Mouse (Mus musculus) adrenal gland, adult 18-20 months (tissue): Measurements from ENCODE around the gene Rtkn2. TPM values are rescaled to one million over a fixed set of nuclear protein-coding genes. Genes with fewer than 3 reads are reported as not detected.

Experiments used
- DNase-seq, 2 experiments: peaks; one replicate each; pipeline ENCODE4 v3.0.0; 2021 to 2022; ENCODE audit warnings: low spot score in 2 of 2
- total RNA-seq, 2 experiments: library from RNA; stranded (reverse); gene quantifications; 1 replicate in 1 of 2; 2 replicates in 1 of 2; pipeline ENCODE4 v1.2.3; 2021

The Rtkn2 gene
- total RNA-seq, 2 experiments from 2014 or later, result 0.13 to 0.27 TPM

DNA sequence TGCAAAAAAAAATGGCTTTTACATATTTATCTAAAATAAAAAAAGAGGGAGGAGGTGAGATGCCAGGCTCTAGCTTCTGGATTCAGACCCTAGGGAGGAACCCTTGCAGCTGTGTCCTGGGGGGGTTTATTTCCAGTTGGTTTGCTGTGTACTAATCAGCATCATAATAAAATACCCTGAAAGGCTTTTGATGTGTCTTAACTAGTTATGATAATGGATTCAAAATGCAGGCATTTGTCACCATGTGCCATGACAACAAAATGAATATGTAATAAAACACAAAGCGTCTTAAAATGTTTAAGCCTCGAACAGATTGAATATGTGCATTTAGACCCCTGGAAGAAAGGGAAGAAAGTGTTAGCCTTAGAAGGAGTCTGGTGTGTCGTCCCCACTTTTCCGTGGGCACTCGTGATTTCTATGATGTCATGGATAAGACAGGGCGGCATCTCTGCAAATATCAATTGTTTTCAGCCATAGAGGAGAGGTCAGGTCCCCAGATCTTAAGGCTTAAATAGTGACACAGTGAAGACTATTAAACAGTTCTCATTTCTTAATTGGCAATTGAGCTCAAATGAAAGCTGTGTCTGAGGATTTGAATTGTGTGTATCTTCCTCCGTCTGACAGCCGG, 59.7 kb downstream of the Rtkn2 start:
- DNase-seq, result no peak

DNA sequence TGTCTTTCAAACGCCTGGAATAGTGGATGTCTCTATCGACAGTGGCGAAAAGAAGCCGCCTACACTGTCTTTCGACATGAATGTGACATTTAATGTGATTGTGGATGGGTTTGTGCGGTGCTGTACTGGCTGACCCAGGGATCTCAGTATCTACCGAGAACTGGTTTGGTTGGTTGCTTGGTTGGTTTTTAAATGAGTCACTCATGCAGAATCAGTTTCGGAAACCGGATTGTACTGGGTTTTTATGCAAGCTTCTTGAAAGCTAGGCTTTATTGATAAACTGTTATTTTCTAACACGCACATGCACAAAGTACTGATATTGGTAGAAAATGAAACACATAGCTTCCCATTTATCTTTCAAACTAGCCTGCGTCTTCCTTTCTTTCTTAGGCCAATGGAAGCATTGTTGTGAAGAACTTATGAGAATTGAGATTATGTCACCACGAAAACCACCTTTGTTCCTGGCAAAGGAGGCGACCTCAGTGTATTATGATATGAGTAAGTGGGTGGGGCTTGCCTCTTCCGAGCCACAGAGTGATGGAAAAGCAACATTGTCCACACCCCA, 60.4 kb downstream of the Rtkn2 start:
- no peak for DNase-seq

DNA sequence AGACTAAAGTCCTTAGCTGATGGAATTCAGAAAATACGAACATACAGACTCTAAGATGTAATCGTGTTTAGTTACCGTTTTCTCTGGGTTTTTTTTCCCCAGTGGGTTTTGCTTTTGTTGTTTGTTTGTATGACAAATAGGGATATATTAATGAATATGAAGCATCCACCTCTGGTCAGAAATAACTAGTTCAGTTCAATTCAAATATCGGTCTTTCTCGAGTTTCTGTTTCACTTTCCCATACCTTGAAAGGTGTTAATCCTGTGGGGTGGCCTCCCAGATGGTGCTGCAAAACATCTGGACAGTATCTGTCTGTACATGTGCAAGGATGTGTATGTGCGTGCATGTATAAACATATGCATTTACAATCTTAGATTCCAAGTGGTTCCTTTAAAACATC, 61.0 kb downstream of the Rtkn2 start:
- no peak for DNase-seq

DNA sequence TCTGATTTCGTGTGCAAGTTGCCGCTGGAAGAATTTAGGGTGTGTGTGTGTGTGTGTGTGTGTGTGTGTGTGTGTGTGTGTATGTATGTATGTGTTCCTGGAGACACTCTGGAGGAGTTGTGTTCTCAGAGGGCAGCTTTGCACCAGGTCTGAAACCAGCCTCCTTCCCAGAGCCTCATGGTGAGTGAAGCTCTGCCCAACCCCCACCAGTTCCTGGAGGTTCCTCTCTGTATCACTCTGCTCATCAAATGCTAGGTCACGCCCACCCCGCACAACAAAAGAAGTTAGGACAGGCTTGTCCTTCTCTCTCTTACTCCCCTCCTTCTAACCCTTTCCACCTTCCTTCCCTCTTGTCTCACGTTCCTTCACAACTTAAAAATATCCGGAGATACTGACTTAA, 64.6 kb downstream of the Rtkn2 start:
- DNase-seq, result no peak

DNA sequence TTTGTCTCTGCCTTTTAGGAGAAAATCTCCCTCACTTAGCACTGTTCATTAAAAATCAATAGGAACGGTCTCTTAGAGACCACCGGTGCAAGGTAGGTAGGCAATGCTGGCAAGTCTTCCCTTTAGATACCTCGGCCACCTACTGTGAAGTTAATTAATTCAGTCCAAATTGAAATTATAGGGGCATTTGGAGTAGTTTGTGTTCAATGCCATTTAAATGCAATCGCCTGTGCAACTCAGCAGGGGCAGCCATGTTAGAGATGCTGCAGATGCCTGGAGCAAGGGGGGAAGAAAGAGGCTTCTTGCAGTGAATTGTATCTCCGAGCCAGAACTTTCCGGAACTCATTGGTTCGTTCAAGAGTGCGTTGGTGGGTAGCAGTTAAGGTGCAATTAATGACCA, 65.5 kb downstream of the Rtkn2 start:
- DNase-seq, result no peak

DNA sequence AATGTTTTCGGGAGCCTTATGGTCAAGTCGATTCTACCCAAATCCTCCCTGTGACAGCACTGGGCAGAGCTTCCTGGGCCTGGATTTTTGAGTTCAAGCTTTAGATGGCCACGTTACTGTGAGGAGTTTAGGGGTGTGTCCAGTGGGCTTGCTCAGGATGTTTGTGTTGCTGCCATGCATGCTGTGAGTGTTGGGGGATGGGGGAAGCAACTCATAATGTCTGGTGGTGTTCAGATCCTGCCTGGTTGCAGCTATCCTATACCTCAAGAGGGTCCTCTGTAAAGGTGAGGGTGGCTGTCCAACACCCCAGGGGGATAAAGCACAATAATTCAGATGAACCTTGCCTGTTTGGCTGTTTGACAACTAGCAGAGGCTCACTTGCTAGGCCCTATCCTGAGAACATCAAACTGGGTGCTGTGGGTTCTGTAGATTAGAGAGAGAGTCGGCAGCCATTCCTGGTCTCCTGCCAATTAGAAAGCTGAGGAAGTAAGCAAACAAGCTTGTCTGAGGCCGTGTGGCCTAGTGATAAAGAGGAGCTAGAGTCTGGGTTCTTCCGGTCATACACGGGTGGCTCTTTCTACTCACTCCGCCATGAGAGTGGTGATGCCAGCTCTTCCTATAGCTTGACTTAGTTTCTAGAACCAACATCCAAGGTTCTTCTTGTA, 69.4 kb downstream of the Rtkn2 start:
- DNase-seq, result no peak

DNA sequence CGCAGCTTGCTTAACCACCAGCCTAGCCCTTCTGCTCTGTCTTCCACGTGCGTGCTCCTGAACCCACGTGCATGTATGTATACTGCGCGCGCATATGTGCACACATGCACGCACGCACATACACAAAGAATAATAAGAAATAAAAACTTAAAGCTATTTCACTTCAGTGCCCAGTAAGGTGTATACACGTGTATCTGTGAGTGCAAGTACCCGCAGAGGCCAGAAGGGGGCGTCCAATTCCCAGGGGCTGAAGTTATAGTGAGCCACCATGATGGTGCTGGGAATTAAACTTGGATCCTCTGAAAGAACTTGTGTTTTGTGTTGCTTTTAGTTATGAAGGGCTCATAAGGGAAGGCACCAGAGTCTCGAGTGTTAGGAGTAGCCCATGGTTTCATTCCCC, 71.5 kb downstream of the Rtkn2 start:
- DNase-seq, result no peak

DNA sequence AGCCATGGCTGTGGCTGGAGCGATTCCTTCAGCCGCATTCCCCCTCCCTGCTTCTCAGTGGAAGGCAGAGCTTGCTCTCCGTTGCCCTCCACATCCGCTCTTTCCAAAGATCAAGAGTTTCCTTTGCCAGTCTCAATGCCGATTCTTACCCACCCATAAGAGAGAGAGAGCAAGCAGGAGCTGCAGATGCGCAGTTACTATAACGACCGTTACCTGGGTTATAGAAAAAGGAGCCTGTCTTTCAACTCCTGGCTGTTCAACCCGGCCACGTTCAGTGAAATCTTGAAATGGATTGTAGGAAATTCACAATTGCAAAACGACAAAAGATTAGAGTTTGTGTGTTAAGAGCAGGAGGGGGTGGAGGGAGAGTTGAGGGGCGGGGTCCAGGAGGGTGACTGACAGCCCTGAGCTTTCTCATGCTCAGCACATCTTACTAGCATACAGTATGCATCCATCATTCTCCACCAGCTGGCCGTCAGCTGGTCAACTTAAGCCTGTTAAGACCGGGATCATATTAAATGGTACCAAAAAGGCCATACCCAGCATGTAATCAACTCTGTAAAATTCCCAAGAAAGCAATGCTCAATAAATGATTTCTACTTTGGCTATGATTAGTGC, 72.1 kb downstream of the Rtkn2 start:
- no peak for DNase-seq

DNA sequence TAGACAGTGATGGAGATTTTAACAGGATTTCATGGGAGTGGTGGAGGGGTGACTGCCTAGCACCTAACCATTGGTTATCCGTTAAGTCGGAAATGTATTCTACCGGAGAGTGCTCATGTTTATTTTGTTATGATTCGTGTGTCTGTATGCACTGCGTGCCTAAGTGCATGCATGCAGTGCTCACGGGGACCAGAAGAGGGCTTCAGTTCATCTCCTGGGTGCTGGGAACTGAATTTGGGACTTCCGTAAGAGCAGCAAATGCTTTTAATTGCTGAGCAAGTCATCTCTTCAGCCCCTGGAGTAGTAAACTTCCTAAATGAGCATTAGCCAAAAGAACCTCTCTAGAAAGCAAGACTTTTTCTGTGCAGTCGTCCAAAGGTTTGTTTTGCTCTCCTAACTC, 72.9 kb downstream of the Rtkn2 start:
- no peak for DNase-seq

DNA sequence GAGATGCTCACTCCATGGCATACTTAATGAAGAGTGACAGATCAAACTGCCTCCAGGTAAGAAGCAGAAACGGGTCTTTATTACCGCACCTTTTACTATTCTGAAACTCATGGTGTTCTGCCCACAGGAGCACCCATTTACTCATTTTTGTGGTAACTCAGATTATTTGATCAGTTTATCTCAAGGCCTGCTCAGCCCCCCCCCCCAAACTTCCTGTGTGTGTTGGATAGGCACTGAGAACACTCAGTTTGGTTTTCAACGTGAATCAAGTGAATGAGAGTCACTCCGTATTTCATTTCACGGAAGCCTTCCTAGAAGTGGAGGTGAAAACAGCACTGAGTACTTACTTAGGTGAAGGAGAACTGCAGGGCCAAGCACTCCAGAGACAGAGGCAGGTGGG, 74.8 kb downstream of the Rtkn2 start:
- no peak for DNase-seq

DNA sequence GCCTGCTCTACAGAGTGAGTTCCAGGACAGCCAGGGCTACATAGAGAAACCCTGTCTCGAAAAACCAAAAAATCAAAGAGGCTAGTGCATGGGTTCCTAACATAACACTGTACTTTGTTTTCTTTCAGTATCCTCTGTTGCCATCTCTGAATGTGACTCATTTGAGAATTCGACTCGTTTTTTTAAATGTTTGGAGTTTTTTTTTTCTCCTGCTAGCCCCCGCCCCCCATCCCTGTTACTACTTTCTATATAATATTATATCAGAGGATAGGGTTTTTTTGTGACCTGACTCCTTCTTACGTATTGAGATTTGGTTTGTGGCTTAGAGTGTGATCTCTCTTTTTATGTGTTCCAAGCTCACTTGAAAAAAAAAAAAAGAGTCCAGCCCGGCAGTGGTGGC, 75.3 kb downstream of the Rtkn2 start:
- DNase-seq, result no peak

DNA sequence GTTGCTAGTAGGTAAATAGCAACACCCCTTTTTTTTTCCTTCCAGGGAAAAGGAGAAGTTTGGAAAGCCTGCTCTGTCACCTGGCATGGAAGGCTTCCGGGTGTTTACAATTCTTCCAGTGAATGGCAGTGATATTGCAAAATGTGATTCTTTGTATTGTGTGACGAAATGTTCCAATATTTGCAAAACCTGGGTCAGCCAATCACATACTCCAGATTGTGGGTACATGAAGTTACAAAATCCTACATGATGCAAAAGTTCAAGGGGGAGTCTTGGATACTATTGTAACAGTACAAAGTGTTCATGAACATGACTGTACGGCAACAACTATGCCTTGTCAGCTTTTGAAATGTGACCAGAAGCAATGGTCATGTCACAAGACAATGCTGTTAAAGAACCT, 78.5 kb downstream of the Rtkn2 start:
- DNase-seq, result no peak

DNA sequence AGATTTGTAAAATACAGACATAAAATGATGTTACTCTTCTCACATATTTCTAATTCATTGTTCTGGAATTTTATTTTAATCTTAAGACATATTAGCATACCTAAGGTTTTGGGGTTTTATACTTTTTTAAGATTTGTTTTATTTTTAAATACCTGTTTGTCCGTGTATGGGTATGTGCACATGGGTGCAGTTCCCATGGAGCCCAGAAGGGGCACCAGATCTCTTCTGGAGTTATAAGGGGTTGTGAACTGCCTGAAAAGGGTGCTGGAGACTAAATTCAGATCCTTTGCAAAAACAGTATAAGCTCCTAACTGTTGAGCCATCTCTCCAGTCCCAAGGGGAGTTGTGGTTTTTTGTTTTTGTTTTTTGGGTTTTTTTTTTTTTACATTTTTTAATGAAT, 79.0 kb downstream of the Rtkn2 start:
- no peak for DNase-seq

DNA sequence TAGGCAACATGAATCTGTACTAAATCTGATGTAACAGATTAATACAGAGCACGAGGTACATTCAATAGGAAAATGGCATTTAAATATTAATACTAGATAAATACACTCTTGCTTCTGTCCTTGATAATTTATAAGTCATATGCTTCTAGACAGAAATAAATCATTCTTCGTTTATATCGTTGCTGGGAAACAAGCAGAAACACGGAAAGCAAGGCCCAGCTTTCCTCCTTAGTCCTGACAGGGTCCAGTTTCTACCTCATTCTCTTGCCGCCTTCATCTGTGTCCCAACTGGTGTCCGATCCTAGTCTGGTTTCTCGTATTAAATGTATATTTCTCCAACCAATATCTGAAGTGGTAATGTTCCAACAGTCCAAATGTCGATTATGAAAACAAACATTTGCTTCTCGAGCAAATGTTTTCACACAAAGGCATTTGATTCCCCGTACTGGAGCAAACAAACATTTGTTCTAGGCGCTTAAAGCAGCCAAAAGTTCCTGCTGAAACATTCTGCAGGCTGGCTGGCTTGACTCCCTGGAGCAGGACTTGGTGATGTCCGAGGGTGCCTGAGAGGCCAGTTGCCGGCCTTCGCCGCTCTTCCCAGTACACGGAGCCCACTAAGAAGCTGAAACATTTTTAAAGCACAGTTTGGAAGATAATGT, 81.3 kb downstream of the Rtkn2 start:
- DNase-seq, result no peak

DNA sequence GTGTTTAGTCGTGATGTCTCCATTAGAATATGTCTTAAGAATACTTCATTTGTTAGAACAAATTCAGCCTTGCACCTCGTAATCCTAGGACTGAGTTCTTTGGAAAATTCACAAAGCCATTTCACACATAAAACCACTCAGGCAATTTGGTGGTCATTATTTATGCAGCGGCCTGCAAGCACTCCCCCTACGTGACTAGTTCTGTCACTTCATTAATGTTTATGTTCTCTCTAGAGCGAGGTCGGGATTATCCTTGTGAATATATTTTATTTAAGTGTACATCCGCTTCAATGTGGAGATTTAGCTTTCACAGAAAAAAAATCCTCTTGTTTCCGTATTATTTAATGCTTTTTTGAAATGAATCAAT, 81.9 kb downstream of the Rtkn2 start:
- no peak for DNase-seq

DNA sequence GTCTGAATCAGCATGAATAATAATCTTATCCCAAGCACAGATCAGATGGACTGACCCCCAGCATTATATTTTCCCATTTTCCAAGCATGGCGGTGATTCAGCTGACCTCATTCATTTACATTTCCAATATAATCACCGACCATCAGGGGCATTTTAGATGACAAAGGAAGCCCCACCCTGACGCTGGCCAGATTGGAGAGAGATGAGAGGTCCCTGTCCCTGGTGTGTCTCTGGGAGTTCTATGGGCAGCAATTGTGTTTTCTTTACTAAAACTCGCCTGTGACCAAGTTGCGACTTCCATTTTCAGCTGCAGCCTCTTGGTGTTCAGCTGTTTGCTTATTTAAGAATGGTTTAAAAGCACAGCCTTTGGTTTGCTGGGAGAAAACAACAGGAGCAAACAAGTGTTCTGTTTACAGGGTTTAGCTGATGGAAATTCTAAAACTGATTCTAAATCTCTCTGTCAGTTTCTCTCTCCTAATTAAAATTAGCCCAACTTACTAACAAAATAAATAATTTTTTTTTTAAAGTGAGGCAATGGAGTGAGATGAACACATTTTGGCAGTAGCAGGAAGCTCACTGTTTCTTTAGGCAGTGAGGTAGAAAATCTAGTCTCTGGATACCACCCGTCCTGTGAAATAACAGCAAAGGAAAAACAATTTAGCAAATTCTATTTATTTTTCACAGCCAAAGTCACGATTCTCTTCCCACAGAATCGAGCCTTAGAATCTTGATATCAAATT, 84.6 kb downstream of the Rtkn2 start:
- DNase-seq, result no peak

DNA sequence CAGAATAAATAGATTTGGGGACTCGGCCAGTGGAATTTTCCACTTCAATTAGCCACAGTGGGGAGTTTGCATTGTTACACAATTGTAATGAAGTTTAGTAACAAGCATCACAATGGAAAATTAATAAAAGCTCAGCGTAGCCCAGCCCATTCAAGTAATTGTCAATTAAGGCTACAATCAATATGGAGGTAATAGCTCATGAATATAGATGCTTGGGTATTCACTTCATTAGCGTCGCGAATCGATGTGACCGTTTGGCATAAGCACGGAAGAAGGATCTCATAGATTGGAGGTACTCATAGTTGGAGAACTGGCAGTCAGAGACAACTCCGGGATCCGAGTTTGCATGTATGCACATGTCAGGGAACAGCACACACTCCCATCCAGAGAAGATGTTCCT, 85.2 kb downstream of the Rtkn2 start:
- no peak for DNase-seq

DNA sequence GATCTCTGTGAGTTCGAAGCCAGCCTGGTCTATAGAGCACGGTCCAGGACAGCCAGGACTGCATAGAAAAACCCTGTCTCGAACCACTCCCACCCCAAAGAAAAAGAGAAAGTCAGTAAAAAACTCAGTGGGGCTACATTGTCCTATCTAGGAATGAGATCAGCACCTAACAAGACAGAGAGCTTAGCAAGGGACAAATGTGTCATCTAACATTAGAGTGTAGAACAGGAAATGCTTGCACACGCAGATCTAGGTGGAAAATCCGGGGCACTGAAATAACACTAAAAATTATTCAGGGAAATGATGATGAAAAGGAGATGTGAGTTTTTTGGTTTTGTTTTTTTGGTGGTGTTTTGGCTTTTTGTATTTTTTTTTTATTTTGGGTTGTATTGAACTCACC, 86.8 kb downstream of the Rtkn2 start:
- DNase-seq, result no peak

DNA sequence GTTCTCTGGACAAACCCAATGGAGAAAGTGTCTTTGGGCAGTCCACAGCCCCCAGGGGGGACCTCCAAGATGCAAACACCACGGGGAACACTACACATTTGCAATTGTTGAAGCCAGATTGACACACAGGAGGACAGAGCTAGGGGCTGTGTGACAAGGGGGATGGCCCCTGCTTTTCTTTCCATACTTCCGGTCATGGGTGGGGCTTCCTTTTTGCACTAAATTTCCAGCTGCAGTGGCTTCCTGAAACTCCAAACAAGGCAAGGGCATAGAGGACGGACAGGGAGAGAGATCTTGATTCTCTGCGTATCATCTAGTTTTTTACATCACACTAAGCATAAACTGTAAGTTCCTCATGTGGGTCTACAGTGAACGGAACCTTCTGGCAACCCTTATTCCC, 88.6 kb downstream of the Rtkn2 start:
- no peak for DNase-seq

DNA sequence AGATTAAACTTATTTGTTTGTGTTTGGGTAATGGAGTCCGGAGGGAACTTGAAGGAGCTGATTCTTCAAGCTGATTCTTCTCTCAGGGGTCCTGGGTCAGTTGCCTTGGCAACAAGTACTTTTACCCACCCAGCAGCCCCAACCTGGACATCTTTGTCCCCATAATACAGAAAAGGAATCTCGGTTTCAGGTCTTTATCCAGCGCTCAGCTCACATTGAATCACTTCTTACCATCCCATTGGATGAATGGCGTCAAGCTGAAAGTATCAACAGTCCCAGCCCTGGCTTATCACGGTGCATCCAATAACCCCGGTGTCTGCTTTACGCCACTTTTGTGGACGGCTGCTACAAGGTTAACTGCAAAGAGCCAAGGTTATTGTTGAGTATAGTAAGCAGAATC, 89.1 kb downstream of the Rtkn2 start:
- DNase-seq, result no peak

DNA sequence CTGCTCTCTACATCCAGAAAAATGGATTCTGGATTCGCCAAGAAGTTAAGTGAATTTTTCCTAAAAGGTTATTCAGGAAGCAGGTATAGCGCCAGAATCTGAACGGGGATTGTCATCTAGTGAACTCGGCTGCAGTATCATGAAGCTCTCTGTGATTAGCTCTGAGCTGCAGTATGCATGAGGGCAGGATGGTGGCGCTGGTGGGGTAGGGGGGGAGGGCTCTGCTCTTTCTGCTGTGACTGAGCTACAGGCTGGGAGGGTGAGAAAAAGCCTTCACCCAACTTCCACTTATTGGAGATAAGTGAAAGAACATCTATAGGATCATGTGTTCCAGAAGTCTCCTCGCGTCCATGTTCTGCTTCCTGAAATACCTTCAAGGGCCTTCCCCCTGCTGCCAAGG, 91.7 kb downstream of the Rtkn2 start:
- no peak for DNase-seq
